Mouse (Mus musculus): ENCODE results near the gene Olfr427. TPM values are rescaled to one million over a fixed set of nuclear protein-coding genes. Genes with fewer than 3 reads are reported as not detected.
"Not testable (repeated sequence)": the region's sequence is repeated elsewhere in the genome, so short reads cannot be mapped to it uniquely, and the experiment has no call there.

The Olfr427 gene
- polyA plus RNA-seq (2015; fragmentation: Nextera tagmentation; extraction: Ambion mirVana): not detected in 2 replicates

DNA sequence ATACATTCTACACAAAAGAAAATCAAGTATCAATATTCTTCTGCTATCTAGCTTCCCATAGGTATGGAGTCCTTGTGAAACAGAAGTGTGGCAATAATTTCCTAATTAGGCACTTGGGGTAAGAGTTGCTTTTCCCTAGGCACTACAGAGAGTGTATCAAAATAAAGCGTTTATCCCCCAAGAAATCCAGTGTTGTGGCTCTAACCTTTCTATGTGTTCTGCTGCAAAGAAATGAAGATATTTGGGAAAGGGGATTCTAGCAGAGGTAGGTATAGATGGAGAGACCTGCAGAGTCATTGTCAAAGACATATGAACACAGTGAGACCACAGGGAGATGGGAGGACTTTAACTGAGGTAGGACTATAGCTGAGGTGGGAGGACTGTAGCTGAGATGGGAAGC lies at the start of gene Olfr427:
TSS of gene Olfr427 (plus strand) at position 301 of the 400 bp plus-strand sequence.
- DNase-seq (ENCODE audit: low spot score) (no peak), ATAC-seq (no peak)
- Histone ChIP-seq H3K27ac (ENCODE audit: low read length) (no peak within 1 kb of the TSS), H3K36me3 (ENCODE audit: insufficient read depth, low read length) (no peaks in the 10 kb centered on the region), H3K9ac (replicated peaks; ENCODE audit: low read depth) (no peak within 1 kb of the TSS), H3K4me1 (ENCODE audit: insufficient read depth, low read depth, low read length) (no peaks in the 10 kb centered on the region), H3K27me3 (replicated peaks; ENCODE audit: insufficient read depth, low read length) (no peaks in the 10 kb centered on the region), H3K4me2 (replicated peaks; ENCODE audit: low read depth, low read length) (no peak within 1 kb of the TSS), H3K9me3 (ENCODE audit: low read length) (no peaks in the 10 kb centered on the region), H3K4me3 (ENCODE audit: low read depth, low read length) (no peak within 1 kb of the TSS)
- WGBS: 84% methylated on average over 1 of the region's 1 CpGs
- no peak for TF ChIP-seq CTCF (IDR thresholded peaks at IDR 0.05)
- no peak for TF ChIP-seq EP300 (IDR thresholded peaks at IDR 0.05)

DNA sequence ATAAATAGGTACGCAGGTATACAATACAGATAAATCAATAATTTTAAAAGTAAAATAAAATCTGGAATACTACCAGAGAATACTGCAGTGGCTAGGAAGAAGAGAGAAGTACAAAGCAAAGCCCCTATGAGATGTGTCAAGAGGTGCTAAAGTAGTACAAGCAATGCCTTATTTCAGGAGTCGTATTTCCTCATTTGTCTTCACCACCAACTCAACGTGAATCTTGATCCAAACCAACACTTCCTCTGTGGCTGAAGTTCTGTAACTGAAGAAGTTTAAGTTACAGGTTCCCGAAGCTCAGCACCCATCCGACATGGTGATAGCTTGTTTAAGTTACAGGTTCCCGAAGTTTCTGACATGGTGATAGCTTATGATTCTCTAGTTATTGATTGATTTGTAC lies 48.5 kb upstream of the Olfr427 start:
- not testable (repeated sequence) for ATAC-seq; DNase-seq (ENCODE audit: low spot score); H3K4me3 ChIP-seq (ENCODE audit: low read depth, low read length); H3K4me1 ChIP-seq (ENCODE audit: insufficient read depth, low read depth, low read length); H3K27ac ChIP-seq (ENCODE audit: low read length); H3K27me3 ChIP-seq (replicated peaks; ENCODE audit: insufficient read depth, low read length); H3K9me3 ChIP-seq (ENCODE audit: low read length); H3K4me2 ChIP-seq (replicated peaks; ENCODE audit: low read depth, low read length); H3K9ac ChIP-seq (replicated peaks; ENCODE audit: low read depth); H3K36me3 ChIP-seq (ENCODE audit: insufficient read depth, low read length)
- 64% methylated on average over 5 of the region's 6 CpGs for WGBS

DNA sequence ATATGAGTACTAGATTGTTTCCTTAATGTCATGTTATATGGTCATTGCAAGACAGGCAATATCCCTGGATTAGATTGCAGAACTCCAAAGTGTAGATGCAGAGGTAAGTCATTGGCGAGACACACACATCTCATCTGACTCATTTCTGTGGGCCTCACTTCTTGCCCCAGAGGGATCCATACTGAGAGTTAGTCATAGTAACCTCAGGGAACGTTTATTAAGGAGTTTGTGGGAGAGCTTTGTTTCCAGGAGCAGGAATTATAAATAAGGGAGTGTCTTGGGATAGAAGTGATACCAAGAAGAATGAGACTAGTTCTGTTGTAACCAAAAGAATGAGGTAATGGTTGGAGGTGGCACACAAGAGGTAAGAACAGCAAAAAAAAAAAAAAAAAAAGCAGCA lies 47.8 kb upstream of the Olfr427 start, which contains the start of gene Olfr432:
TSS of gene Olfr432 (plus strand) at position 313 of the 400 bp plus-strand sequence.
- H3K36me3 ChIP-seq (ENCODE audit: insufficient read depth, low read length): no peaks in the 10 kb centered on the region
- H3K9me3 ChIP-seq (ENCODE audit: low read length): no peaks in the 10 kb centered on the region
- H3K9ac ChIP-seq (replicated peaks; ENCODE audit: low read depth): no peak within 1 kb of the TSS
- H3K4me1 ChIP-seq (ENCODE audit: insufficient read depth, low read depth, low read length): no peaks in the 10 kb centered on the region
- no peak within 1 kb of the TSS for H3K4me2 ChIP-seq (replicated peaks; ENCODE audit: low read depth, low read length)
- no peak within 1 kb of the TSS for H3K4me3 ChIP-seq (ENCODE audit: low read depth, low read length)
- TF ChIP-seq EP300 (IDR thresholded peaks at IDR 0.05) (no peak), CTCF (IDR thresholded peaks at IDR 0.05) (no peak)
- WGBS: 67% methylated on average over 2 of the region's 2 CpGs
- no peak for DNase-seq (ENCODE audit: low spot score)
- H3K27me3 ChIP-seq (replicated peaks; ENCODE audit: insufficient read depth, low read length): no peaks in the 10 kb centered on the region
- ATAC-seq: no peak
- H3K27ac ChIP-seq (ENCODE audit: low read length): no peak within 1 kb of the TSS

DNA sequence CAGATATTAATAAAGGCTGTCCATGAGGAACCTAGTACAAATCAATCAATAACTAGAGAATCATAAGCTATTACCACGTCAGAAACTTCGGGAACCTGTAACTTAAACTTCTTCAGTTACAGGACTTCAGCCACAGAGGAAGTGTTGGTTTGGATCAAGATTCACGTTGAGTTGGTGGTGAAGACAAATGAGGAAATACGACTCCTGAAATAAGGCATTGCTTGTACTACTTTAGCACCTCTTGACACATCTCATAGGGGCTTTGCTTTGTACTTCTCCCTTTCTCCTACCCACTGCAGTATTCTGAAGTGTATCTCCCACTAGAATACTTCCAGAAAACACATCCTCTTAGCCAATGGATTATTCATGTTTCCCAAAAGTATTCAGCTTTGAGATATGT lies 47.3 kb upstream of the Olfr427 start:
- not testable (repeated sequence) for H3K4me1 ChIP-seq (ENCODE audit: insufficient read depth, low read depth, low read length); H3K9ac ChIP-seq (replicated peaks; ENCODE audit: low read depth); H3K27ac ChIP-seq (ENCODE audit: low read length); ATAC-seq; DNase-seq (ENCODE audit: low spot score); H3K9me3 ChIP-seq (ENCODE audit: low read length); H3K4me3 ChIP-seq (ENCODE audit: low read depth, low read length); H3K36me3 ChIP-seq (ENCODE audit: insufficient read depth, low read length); H3K4me2 ChIP-seq (replicated peaks; ENCODE audit: low read depth, low read length); H3K27me3 ChIP-seq (replicated peaks; ENCODE audit: insufficient read depth, low read length)
- WGBS: 36% methylated on average over 4 of the region's 4 CpGs

DNA sequence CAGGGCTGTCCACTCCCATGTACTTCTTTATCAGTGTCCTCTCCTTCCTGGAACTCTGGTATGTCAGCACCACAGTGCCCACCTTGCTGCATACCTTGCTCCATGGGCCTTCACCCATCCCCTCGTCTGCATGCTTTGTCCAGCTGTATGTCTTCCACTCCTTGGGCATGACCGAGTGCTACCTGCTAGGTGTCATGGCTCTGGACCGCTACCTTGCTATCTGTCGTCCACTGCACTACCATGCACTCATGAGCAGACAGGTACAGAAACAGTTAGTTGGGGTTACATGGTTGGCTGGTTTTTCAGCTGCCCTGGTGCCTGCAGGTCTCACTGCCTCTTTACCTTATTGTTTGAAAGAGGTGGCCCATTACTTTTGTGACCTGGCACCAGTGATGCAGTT lies 46.2 kb upstream of the Olfr427 start:
- 81% methylated on average over 4 of the region's 4 CpGs for WGBS
- Histone ChIP-seq H3K9ac (replicated peaks; ENCODE audit: low read depth) (no peak overlapping the region), H3K4me2 (replicated peaks; ENCODE audit: low read depth, low read length) (no peak overlapping the region), H3K36me3 (ENCODE audit: insufficient read depth, low read length) (no peaks in the 10 kb centered on the region), H3K4me3 (ENCODE audit: low read depth, low read length) (no peak overlapping the region), H3K4me1 (ENCODE audit: insufficient read depth, low read depth, low read length) (no peaks in the 10 kb centered on the region), H3K27me3 (replicated peaks; ENCODE audit: insufficient read depth, low read length) (no peaks in the 10 kb centered on the region), H3K9me3 (ENCODE audit: low read length) (no peaks in the 10 kb centered on the region), H3K27ac (ENCODE audit: low read length) (no peak overlapping the region)
- ATAC-seq: no peak
- TF ChIP-seq CTCF (IDR thresholded peaks at IDR 0.05) (no peak), EP300 (IDR thresholded peaks at IDR 0.05) (no peak)
- no peak for DNase-seq (ENCODE audit: low spot score)

DNA sequence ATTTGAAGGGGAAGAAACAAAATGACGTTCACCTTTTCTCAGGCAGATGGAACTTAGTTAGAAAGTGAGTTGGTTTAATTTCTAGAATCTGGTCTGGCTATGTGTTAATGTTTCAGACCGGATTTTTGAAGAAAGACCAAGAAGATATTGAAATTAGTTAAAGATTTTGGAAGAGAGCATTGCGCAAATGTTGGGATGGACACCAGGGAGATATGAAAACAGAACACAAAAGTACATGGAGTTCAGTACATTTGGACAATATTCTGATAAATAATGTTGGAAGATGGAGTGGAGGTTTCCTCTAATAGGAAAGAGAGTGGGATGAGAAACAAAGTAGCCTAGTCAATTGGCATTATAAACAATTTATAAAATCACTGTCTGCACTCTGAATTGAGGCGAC lies 45.2 kb upstream of the Olfr427 start:
- no peak overlapping the region for H3K4me2 ChIP-seq (replicated peaks; ENCODE audit: low read depth, low read length)
- no peak for ATAC-seq
- no peak for TF ChIP-seq CTCF (IDR thresholded peaks at IDR 0.05)
- peak; percentile 49; the same call in 1 of the 2 replicates for TF ChIP-seq EP300 (IDR thresholded peaks at IDR 0.05)
- no peaks in the 10 kb centered on the region for H3K9me3 ChIP-seq (ENCODE audit: low read length)
- no peak for DNase-seq (ENCODE audit: low spot score)
- H3K27ac ChIP-seq (ENCODE audit: low read length): no peak overlapping the region
- no peaks in the 10 kb centered on the region for H3K4me1 ChIP-seq (ENCODE audit: insufficient read depth, low read depth, low read length)
- no peak overlapping the region for H3K9ac ChIP-seq (replicated peaks; ENCODE audit: low read depth)
- H3K4me3 ChIP-seq (ENCODE audit: low read depth, low read length): no peak overlapping the region
- no peaks in the 10 kb centered on the region for H3K27me3 ChIP-seq (replicated peaks; ENCODE audit: insufficient read depth, low read length)
- H3K36me3 ChIP-seq (ENCODE audit: insufficient read depth, low read length): no peaks in the 10 kb centered on the region
- 78% methylated on average over 4 of the region's 4 CpGs for WGBS

DNA sequence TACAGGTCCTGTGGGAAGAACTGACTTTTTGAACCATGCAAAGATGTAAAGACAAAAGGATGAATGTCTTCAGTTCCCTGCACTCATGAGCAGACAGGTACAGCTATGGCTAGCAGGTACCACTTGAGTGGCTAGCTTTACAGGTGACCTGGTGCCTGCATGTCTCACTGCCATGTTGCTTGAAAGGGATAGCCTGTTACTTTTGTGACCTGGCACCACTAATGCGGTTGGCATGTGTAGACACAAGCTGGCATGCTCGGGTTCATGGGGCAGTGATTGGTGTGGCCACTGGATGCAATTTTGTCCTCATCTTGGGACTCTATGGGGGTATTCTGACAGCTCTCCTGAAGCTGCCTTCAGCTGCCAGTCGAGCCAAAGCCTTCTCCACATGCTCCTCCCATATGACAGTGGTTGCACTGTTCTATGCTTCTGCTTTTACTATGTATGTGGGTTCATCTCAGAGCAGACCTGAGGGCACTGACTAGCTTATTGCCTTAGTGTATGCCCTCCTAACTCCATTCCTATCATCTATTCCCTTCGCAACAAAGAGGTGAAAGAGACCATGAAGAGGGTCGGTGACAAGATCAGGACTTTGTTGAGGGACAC lies 44.7 kb upstream of the Olfr427 start:
- ATAC-seq (no peak), DNase-seq (ENCODE audit: low spot score) (no peak)
- Histone ChIP-seq H3K4me1 (ENCODE audit: insufficient read depth, low read depth, low read length) (no peaks in the 10 kb centered on the region), H3K9ac (replicated peaks; ENCODE audit: low read depth) (no peak overlapping the region), H3K27ac (ENCODE audit: low read length) (no peak overlapping the region), H3K27me3 (replicated peaks; ENCODE audit: insufficient read depth, low read length) (no peaks in the 10 kb centered on the region), H3K9me3 (ENCODE audit: low read length) (no peaks in the 10 kb centered on the region), H3K4me3 (ENCODE audit: low read depth, low read length) (no peak overlapping the region), H3K36me3 (ENCODE audit: insufficient read depth, low read length) (no peaks in the 10 kb centered on the region), H3K4me2 (replicated peaks; ENCODE audit: low read depth, low read length) (no peak overlapping the region)
- TF ChIP-seq CTCF (IDR thresholded peaks at IDR 0.05) (no peak), EP300 (IDR thresholded peaks at IDR 0.05) (no peak)
- 72% methylated on average over 5 of the region's 5 CpGs for WGBS

Data from lung, postnatal 0 days (tissue).